Mouse (Mus musculus) small intestine, adult 2 months (tissue): ENCODE measurements around the gene Nagk. TPM values are rescaled to one million over a fixed set of nuclear protein-coding genes. Genes with fewer than 3 reads are reported as not detected.
"Not testable (repeated sequence)": the region's sequence is repeated elsewhere in the genome, so short reads cannot be mapped to it uniquely, and the experiment has no call there.

Source experiments
- H3K27ac ChIP-seq: fragments of 200-500 bp; 2 replicates; pipeline ENCODE4 v1.5.1; 2012; ENCODE audit warnings: low read depth, low read length, control low read depth, inconsistent platforms; ENCODE audit not compliant: insufficient read depth
- H3K27me3 ChIP-seq: fragments of 200-500 bp; 2 replicates; pipeline ENCODE4 v1.6.1; 2012; ENCODE audit warnings: mild to moderate bottlenecking, moderate library complexity, low read length, inconsistent platforms; ENCODE audit not compliant: control insufficient read depth, insufficient read depth
- H3K36me3 ChIP-seq: fragments of 200-500 bp; 2 replicates; pipeline ENCODE4 v1.6.1; 2012; ENCODE audit warnings: mild to moderate bottlenecking, low read length, control low read depth, inconsistent platforms; ENCODE audit not compliant: control insufficient read depth, insufficient read depth
- H3K4me1 ChIP-seq: fragments of 200-500 bp; 2 replicates; pipeline ENCODE4 v1.6.1; 2012; ENCODE audit warnings: low read length, inconsistent platforms, mixed read lengths; ENCODE audit not compliant: control insufficient read depth, insufficient read depth, insufficient read length
- H3K4me3 ChIP-seq: fragments of 200-500 bp; 2 replicates; pipeline ENCODE4 v1.5.1; 2012; ENCODE audit warnings: low read depth, mild to moderate bottlenecking, control low read depth, inconsistent platforms, low read length, moderate library complexity
- CTCF ChIP-seq: fragments of 200-500 bp; IDR thresholded peaks from 2 replicates; pipeline ENCODE4 v1.5.1; 2012; ENCODE audit warnings: low read depth, mild to moderate bottlenecking, control low read depth, inconsistent platforms, low read length, moderate library complexity, mixed read lengths; ENCODE audit not compliant: insufficient replicate concordance, insufficient read length; ENCODE audit errors: extremely low read depth
- POLR2A ChIP-seq: fragments of 200-500 bp; IDR thresholded peaks from 2 replicates; pipeline ENCODE4 v1.6.1; 2012; ENCODE audit warnings: low read depth, mild to moderate bottlenecking, control low read depth, inconsistent platforms, low read length, moderate library complexity
- WGBS: fragments of 180-500 bp; shearing (Covaris S2); methylation state at CpG from one replicate; pipeline ENCODE4 v1.1.7; 2018; 5-methylcytosine and 5-hydroxymethylcytosine counted together
- polyA plus RNA-seq: library from polyadenylated mRNA; depleted of rRNA; stranded (reverse); fragments of >200 nt; gene quantifications from 2 replicates; pipeline ENCODE4 v1.2.3, GENCODE M21; 2012

Nagk gene
- polyA plus RNA-seq, 1 experiment = 25.8 TPM

DNA sequence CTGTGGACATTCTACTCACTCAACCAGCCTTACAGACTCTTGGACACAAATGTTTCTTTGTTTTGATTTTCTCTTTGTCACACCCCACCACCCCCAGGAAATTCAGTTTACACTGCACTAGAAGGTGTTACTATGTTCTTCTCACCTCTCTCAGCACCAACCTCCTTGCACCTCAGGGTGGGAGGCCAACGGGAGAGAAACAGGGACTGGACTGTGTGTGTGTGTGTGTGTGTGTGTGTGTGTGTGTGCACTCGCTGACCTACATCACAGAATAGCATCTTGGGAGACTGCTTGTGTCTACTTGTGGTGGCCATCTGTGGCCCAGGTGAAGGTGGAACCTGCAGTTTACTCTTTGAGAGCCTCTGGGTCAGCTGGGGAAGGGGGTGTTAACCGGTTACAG, 8.4 kb upstream of the Nagk start:
- 59% methylated on average over 3 of the region's 3 CpGs for WGBS
- TF ChIP-seq POLR2A (no peak), CTCF (no peak)
- Histone ChIP-seq H3K27ac (no peak overlapping the region), H3K36me3 (no peaks in the 10 kb centered on the region), H3K4me1 (no peaks in the 10 kb centered on the region; the same call in 1 of the 2 replicates), H3K27me3 (no peaks in the 10 kb centered on the region), H3K4me3 (no peak overlapping the region)

GRCm38 (mm10) chr6:83788554-83788953, 6.2 kb upstream of the Nagk start:
- Histone ChIP-seq H3K27ac (no peak overlapping the region), H3K4me3 (no peak overlapping the region), H3K4me1 (no peaks in the 10 kb centered on the region; the same call in 1 of the 2 replicates), H3K36me3 (no peaks in the 10 kb centered on the region), H3K27me3 (no peaks in the 10 kb centered on the region)
- TF ChIP-seq CTCF (no peak), POLR2A (no peak)
- 84% methylated on average over 7 of the region's 7 CpGs for WGBS

DNA sequence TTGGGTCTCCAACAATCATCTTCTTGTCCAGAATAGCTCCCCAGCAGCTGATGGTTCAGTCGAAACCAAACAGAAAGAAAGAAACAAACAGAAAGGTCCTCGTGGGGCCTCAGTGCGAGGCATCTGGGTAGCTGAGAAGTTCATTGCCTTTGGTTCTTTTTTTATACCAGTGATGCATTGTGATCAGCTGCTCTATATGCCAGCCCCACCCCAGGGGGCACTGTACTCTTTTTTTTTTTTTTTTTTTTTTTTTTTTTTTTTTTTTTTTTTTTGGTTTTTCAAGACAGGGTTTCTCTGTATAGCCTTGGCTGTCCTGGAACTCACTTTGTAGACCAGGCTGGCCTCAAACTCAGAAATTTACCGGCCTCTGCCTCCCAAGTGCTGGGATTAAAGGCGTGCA, 4.2 kb upstream of the Nagk start:
- not testable (repeated sequence) for H3K4me3 ChIP-seq, H3K27me3 ChIP-seq, H3K27ac ChIP-seq, H3K36me3 ChIP-seq, H3K4me1 ChIP-seq
- 86% methylated on average over 5 of the region's 5 CpGs for WGBS

- no peak overlapping the region for H3K27ac ChIP-seq
- peaks cover 2% of the 10 kb centered on the region; the same call in 1 of the 2 replicates for H3K4me1 ChIP-seq
- 50% methylated on average over 4 of the region's 4 CpGs for WGBS
- TF ChIP-seq POLR2A = no peak
- no peak for TF ChIP-seq CTCF
- H3K27me3 ChIP-seq = no peaks in the 10 kb centered on the region
- H3K36me3 ChIP-seq = no peaks in the 10 kb centered on the region
- H3K4me3 ChIP-seq = no peak overlapping the region
Measured at GRCm38 (mm10) chr6:83791251-83791890, 3.4 kb upstream of the Nagk start.

- H3K27ac ChIP-seq = peak overlapping the region; percentile 95
- no peaks in the 10 kb centered on the region for H3K27me3 ChIP-seq
- peaks cover 6% of the 10 kb centered on the region; the same call in 1 of the 2 replicates for H3K4me1 ChIP-seq
- WGBS = under 1% methylated on average over 13 of the region's 13 CpGs
- TF ChIP-seq CTCF = no peak
- TF ChIP-seq POLR2A = no peak
- peaks cover 12% of the 10 kb centered on the region for H3K36me3 ChIP-seq
- peak overlapping the region; percentile 87 for H3K4me3 ChIP-seq
Measured at GRCm38 (mm10) chr6:83795492-83795900, 714 bp downstream of the Nagk start.

- H3K4me1 ChIP-seq = peaks cover 6% of the 10 kb centered on the region; the same call in 1 of the 2 replicates
- no peaks in the 10 kb centered on the region for H3K27me3 ChIP-seq
- H3K4me3 ChIP-seq = no peak overlapping the region
- TF ChIP-seq CTCF = no peak
- TF ChIP-seq POLR2A = no peak
- peaks cover 19% of the 10 kb centered on the region for H3K36me3 ChIP-seq
- 34% methylated on average over 3 of the region's 3 CpGs for WGBS
- H3K27ac ChIP-seq = 0 out of 2 replicates have a peak overlapping the region, but pooled peaks have one; percentile 95
Measured at GRCm38 (mm10) chr6:83796686-83797085, 1.9 kb downstream of the Nagk start.

GRCm38 (mm10) chr6:83802033-83802432, 7.3 kb downstream of the Nagk start:
- H3K36me3 ChIP-seq = peaks cover 40% of the 10 kb centered on the region
- TF ChIP-seq CTCF = no peak

More at GRCm38 (mm10) chr6:83802033-83802432, 7.3 kb downstream of the Nagk start:
- Histone ChIP-seq H3K4me1 (no peaks in the 10 kb centered on the region), H3K27me3 (no peaks in the 10 kb centered on the region), H3K4me3 (no peak overlapping the region), H3K27ac (no peak overlapping the region)
- 98% methylated on average over 5 of the region's 5 CpGs for WGBS
